Mouse (Mus musculus): Measurements from ENCODE around the gene Dis3l2.

Dis3l2 gene

GRCm38 (mm10) chr1:87073776-87074175 is 370.2 kb downstream of the Dis3l2 start:
- DNase-seq (ENCODE audit: low spot score) = no peak

- no peak for DNase-seq (ENCODE audit: low spot score)
Measured at GRCm38 (mm10) chr1:87086196-87086595, 382.6 kb downstream of the Dis3l2 start.

- no peak for DNase-seq (ENCODE audit: low spot score)
Measured at GRCm38 (mm10) chr1:87086964-87087363, 383.4 kb downstream of the Dis3l2 start.

- no peak for DNase-seq (ENCODE audit: low spot score)
Measured at GRCm38 (mm10) chr1:87089251-87089650, 385.6 kb downstream of the Dis3l2 start.

- DNase-seq (ENCODE audit: low spot score) = no peak
Measured at GRCm38 (mm10) chr1:87089828-87090227, 386.2 kb downstream of the Dis3l2 start, which contains the start of gene Alppl2. Alppl2 (minus strand) TSS chr1:87089928.

GRCm38 (mm10) chr1:87095642-87096041 is 392.0 kb downstream of the Dis3l2 start:
- no peak for DNase-seq (ENCODE audit: low spot score)

GRCm38 (mm10) chr1:87098358-87098975 is 394.9 kb downstream of the Dis3l2 start:
- DNase-seq (ENCODE audit: low spot score) = no peak
